Comparison of ENCODE assay signal across 27 mouse cellular contexts in genomic region chr7:122226744-122227143, GRCm38 (mm10). TPM values are rescaled to one million over a fixed set of nuclear protein-coding genes. Genes with fewer than 3 reads are reported as not detected.
"Had no signal": no experiment of that assay in that cellular context is flagged by ENCODE, and none has a peak within 500 bp of the region (broad histone marks: within the 10 kb centered on the region; RNA-seq: fewer than 3 reads in every experiment).

No protein-coding gene starts in this region.

- H3K36me3 ChIP-seq: liver, embryonic 15.5 days; lung, embryonic 15.5 days; midbrain, embryonic 10.5 days; midbrain, embryonic 12.5 days; neural tube, embryonic 13.5 days; neural tube, embryonic 15.5 days; stomach, embryonic 15.5 days had no signal

- DNase-seq: liver, postnatal 0 days; lung, adult 2 months; lung, postnatal 14 days; lung, postnatal 36 days; midbrain, embryonic 14.5 days; retina, postnatal 1 day; right cerebral cortex, adult 18-20 months; right cerebral cortex, postnatal 25 days; right cerebral cortex, postnatal 4 days; thymus, adult 2 months; thymus, postnatal 25 days; thymus, postnatal 4 days had no signal

- H3K27ac ChIP-seq: liver, embryonic 15.5 days; lung, embryonic 15.5 days; macrophage; midbrain, embryonic 10.5 days; midbrain, embryonic 12.5 days; neural tube, embryonic 13.5 days; neural tube, embryonic 15.5 days; stomach, embryonic 15.5 days; stomach, postnatal 0 days had no signal

- H3K9me3 ChIP-seq: liver, embryonic 15.5 days; lung, embryonic 15.5 days; midbrain, embryonic 10.5 days; midbrain, embryonic 12.5 days; neural tube, embryonic 13.5 days; neural tube, embryonic 15.5 days; stomach, embryonic 15.5 days had no signal

- H3K9ac ChIP-seq: liver, embryonic 15.5 days; liver, postnatal 0 days; lung, embryonic 15.5 days; midbrain, embryonic 12.5 days; neural tube, embryonic 13.5 days; neural tube, embryonic 15.5 days; stomach, embryonic 15.5 days had no signal

- ATAC-seq: liver, postnatal 0 days; lung, postnatal 0 days; midbrain, embryonic 16.5 days had no signal

- H3K4me3 ChIP-seq: liver, embryonic 15.5 days; lung, embryonic 15.5 days; megakaryocyte, embryonic 14.5 days; midbrain, embryonic 10.5 days; midbrain, embryonic 12.5 days; myocyte; neural tube, embryonic 13.5 days; neural tube, embryonic 15.5 days; stomach, embryonic 15.5 days had no signal

- H3K4me1 ChIP-seq: liver, embryonic 15.5 days; lung, embryonic 15.5 days; megakaryocyte, embryonic 14.5 days; midbrain, embryonic 10.5 days; midbrain, embryonic 12.5 days; neural tube, embryonic 13.5 days; neural tube, embryonic 15.5 days; stomach, embryonic 15.5 days had no signal

- H3K27me3 ChIP-seq: liver, embryonic 15.5 days; lung, embryonic 15.5 days; midbrain, embryonic 12.5 days; neural tube, embryonic 13.5 days; neural tube, embryonic 15.5 days; stomach, embryonic 15.5 days had no signal

- H3K4me2 ChIP-seq: liver, embryonic 15.5 days; lung, embryonic 15.5 days; midbrain, embryonic 12.5 days; neural tube, embryonic 13.5 days; neural tube, embryonic 15.5 days; stomach, embryonic 15.5 days had no signal

RNA-seq across cellular contexts. Expression of gene Chp2, which starts 7.4 kb away (rescaled TPM):
- polyA plus RNA-seq: midbrain, embryonic 10.5 days; myocyte; neural tube, embryonic 11.5 days had no signal

RNA-seq across cellular contexts. Expression of gene Ern2, which starts 40.7 kb away (rescaled TPM):
- polyA plus RNA-seq: liver, embryonic 15.5 days; liver, postnatal 0 days; macrophage; midbrain, embryonic 10.5 days; myocyte; spleen, adult 2 months had no signal
